Mouse (Mus musculus): ENCODE measurements around the gene Emg1.

GRCm38 (mm10) chr6:124742839-124743514 lies 31.0 kb upstream of the Emg1 start:
- TF ChIP-seq CTCF (IDR thresholded peaks at IDR 0.05; ENCODE audit: insufficient read depth, low read length) (no peak), POLR2A (IDR thresholded peaks at IDR 0.05; ENCODE audit: borderline replicate concordance, extremely low read depth, low read depth, low read length) (no peak)
